Mouse (Mus musculus): ENCODE measurements around the gene Gm20716.

The Gm20716 gene

GRCm38 (mm10) chr2:168223326-168223725 is 6.8 kb downstream of the Gm20716 start:
- no peak for DNase-seq

GRCm38 (mm10) chr2:168213788-168214397 is 16.3 kb downstream of the Gm20716 start:
- no peak for DNase-seq

GRCm38 (mm10) chr2:168207883-168208282 is 22.3 kb downstream of the Gm20716 start:
- DNase-seq, result no peak

- DNase-seq, result peak; percentile 91
Measured at GRCm38 (mm10) chr2:168206725-168207644, 23.2 kb downstream of the Gm20716 start, which contains the start of gene Adnp. TSS of gene Adnp (minus strand) at chr2:168207112.

GRCm38 (mm10) chr2:168205681-168206631 is 24.2 kb downstream of the Gm20716 start:
- peak; percentile 44 for DNase-seq

- peak; percentile 79 for DNase-seq
Measured at GRCm38 (mm10) chr2:168205265-168205664, 24.9 kb downstream of the Gm20716 start.

GRCm38 (mm10) chr2:168204476-168204999 is 25.6 kb downstream of the Gm20716 start:
- no peak for DNase-seq

- DNase-seq, result no peak
Measured at GRCm38 (mm10) chr2:168200014-168200691, 30.0 kb downstream of the Gm20716 start.

GRCm38 (mm10) chr2:168199476-168199875 is 30.7 kb downstream of the Gm20716 start:
- DNase-seq, result no peak

GRCm38 (mm10) chr2:168198421-168198820 is 31.7 kb downstream of the Gm20716 start:
- DNase-seq, result no peak

- no peak for DNase-seq
Measured at GRCm38 (mm10) chr2:168195721-168196120, 34.4 kb downstream of the Gm20716 start.

- no peak for DNase-seq
Measured at GRCm38 (mm10) chr2:168193685-168194084, 36.5 kb downstream of the Gm20716 start.

GRCm38 (mm10) chr2:168191856-168192255 is 38.3 kb downstream of the Gm20716 start:
- no peak for DNase-seq

- no peak for DNase-seq
Measured at GRCm38 (mm10) chr2:168175946-168176345, 54.2 kb downstream of the Gm20716 start.

- DNase-seq, result no peak
Measured at GRCm38 (mm10) chr2:168170167-168170685, 59.9 kb downstream of the Gm20716 start.

- no peak for DNase-seq
Measured at GRCm38 (mm10) chr2:168169800-168170113, 60.4 kb downstream of the Gm20716 start.

GRCm38 (mm10) chr2:168168892-168169799 is 61.0 kb downstream of the Gm20716 start:
- no peak for DNase-seq

- no peak for DNase-seq
Measured at GRCm38 (mm10) chr2:168167781-168168180, 62.4 kb downstream of the Gm20716 start.

- no peak for DNase-seq
Measured at GRCm38 (mm10) chr2:168166750-168167460, 63.3 kb downstream of the Gm20716 start.

- no peak for DNase-seq
Measured at GRCm38 (mm10) chr2:168161978-168162377, 68.2 kb downstream of the Gm20716 start.
